Mouse (Mus musculus) spleen, postnatal 14 days (tissue): ENCODE measurements around the gene Il17c.

Experiments used
- DNase-seq, 2 experiments: peaks; one replicate each; pipeline ENCODE4 v3.0.0; 2021 to 2022; ENCODE audit warnings: low spot score in 2 of 2

Il17c gene

DNA sequence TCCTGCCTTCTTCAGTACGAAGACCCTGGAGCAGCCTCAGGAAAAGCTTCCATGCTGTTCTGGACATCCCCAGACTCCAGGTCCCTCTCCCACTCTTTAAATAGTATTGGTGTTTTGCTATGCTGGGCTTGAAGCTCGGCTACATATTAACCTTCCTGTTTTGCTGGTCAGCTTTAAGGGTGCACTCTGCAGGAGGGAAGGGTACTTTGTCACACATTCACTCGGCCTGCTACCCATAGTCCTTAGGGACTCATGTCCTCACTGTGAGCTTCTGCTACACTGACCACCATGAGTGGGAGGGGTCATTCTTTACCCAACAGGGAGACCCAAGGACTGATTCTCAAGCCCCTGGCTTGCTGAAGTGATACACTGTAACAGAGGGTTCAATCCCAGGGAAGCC is 8.8 kb downstream of the Il17c start:
- no peak for DNase-seq

DNA sequence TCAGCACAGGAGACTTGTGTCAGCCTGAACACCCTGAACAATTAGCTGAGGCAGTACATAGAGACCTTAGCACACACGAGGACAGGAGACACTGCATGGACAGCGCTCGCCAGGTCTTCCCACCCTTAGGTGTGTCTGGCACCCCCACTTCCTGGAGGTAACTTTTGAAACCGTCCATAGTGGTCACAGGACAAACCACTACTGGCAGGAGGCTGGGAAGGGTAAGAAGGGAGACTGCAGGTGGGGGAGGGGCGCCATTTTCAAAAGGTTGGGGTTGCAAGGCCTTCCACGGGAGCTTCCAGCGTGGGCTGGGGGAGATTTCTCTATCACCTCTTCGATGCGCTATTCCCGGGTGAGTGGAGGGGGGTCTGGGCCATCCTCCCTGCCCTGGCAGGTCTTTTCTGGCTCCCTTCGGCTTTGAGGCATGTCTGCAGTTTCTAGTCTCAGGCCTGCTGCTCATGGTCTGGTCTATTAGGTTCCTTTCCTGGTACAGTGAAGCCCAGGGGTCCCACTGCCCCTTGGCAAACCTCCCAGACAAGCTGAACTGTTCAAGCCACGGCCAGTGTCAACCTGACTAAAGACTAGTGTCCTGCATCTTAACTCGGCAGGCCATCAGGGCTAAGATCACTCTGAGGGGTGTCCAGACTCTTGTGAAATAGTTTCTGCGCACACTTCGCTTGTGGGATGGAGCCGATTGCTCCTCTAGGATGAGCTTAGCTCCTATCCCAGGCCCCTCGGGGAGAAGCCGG is 10.0 kb downstream of the Il17c start:
- DNase-seq = peak in 1 of 2 experiments; percentile 23

DNA sequence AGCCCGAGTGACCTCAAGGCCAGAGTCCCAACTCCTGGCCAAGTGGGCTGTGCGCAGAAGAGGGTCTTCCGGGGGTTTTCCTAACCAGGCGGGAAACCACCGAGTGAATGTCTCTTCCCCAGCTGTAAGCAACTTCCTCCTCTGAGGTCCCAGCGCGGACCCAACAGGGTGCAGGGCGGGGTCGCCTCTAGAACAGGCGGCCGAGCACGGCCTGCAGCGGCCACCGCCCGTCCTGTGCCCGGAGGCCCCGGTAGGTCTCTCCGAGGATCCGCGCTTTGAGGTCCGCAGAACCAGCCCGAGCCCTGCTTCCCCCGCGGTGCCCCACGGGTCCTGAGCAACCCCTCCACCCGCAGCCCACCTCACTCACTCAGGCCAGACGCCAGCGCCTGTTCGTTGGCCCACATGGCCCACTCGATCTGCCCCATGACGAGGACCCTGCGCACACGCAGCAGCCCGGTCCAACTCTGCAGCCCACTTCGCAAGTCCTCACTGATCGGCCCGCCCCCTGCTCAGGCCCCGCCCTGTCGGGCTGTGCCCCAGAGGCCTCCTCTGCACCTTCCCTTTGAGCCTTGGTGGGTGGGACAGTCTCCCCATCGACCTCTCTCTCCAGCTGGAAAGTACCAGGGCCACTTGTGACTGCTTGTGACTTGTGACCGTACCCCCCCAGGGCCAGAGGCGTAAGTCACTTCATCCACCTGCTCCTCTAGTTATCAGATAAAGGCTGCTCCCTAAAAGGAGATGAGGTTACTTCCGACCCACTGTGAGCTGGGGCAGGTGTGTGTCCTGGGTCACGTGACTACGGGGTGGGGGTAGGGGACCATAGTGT is 10.8 kb downstream of the Il17c start, which contains the start of gene Cyba:
Gene Cyba (minus strand): TSS at position 488 of the 826 bp plus-strand sequence.
- DNase-seq = peak; percentile 57 to 75

DNA sequence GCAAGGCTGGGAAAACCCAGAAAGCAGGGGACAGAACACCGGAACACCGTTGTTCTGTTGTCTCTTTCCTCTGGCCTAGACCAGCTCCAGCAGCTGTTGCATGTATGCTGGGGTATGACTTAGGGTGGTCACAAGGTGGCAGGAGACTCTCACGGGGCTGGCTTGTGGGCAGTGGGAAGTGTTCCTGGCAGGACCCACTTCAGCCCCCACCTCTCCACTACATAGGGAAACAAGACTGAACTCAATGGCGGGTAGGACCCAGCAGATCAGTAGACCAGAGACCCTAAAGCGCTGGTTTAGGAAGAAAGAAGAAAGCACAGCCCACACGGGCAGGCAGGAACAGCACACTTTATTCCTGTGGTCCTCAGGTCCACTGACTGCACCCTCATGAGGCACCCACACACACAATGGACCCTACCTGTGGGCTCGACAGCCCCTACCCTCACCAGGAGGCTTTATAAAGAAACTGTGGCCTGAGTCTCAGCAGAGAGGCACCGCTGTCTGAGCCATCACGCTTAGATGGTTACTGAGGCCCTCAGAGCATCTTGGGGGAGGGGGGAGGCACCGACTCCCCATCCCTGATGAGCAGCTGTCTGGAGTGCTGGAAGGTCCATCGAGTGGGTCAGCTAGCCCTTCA is 11.6 kb downstream of the Il17c start:
- no peak for DNase-seq

DNA sequence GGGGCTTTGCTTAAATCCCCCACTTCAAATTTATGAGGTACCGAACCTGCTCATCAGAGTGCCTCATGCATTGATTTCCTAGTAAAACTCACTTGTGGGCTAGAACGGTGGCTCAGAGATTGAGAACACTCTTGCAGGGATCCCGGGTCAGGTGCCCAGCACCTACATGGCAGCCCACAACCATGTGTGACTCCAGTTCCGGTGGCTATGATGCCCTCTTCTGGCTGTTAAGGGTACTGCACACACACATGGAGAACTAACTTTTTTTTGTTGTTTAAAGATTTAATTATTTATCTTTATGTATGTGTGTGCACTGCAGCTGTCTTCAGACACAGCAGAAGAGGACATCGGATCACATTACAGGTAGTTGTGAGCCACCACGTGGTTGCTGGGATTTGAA is 13.6 kb downstream of the Il17c start:
- no peak for DNase-seq

DNA sequence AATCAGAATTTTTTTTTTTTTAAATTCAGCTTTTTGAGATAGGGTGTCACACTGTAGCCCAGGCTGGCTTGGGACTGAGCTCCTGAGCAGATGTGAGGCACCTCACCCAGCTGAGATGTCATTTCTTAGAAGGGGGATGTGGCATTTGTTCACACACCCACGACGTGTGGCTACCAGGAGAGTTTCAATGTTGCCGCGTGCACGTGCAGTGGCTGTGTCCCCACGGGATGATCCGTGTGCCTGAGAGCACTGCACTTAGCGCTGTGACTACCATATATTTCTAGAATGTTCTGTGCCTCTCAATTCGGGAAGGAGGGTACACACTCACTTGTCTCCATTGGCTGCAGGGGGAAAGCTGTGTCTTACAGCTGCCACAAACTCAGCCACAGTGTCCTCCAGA is 14.3 kb downstream of the Il17c start:
- DNase-seq = no peak

DNA sequence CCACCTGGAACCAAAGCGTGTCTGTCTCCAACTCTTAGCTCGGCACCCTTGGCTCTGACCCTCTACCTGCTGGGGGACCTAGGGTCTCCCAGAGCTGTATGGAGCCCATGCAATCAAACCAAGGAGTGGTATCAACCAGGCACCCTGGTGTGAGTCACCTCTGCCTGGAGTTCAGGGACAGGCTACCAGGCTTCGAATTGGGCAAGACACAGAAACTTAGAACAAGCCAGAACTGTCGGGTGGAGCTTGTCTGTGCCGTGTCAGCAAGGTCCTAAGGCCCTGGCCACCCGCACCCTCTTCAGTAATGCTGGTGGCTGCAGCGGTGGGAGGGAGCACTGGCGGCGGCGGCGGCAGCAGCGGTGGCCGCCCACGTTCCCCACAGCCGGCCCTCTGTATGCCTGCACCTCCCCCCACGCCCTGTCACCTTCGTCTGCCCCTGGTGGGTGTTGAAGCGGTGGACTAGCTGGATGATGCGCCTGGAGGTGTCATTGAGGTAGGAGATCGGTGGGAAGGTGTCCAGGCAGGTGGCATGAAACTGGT is 14.8 kb downstream of the Il17c start:
- no peak for DNase-seq

DNA sequence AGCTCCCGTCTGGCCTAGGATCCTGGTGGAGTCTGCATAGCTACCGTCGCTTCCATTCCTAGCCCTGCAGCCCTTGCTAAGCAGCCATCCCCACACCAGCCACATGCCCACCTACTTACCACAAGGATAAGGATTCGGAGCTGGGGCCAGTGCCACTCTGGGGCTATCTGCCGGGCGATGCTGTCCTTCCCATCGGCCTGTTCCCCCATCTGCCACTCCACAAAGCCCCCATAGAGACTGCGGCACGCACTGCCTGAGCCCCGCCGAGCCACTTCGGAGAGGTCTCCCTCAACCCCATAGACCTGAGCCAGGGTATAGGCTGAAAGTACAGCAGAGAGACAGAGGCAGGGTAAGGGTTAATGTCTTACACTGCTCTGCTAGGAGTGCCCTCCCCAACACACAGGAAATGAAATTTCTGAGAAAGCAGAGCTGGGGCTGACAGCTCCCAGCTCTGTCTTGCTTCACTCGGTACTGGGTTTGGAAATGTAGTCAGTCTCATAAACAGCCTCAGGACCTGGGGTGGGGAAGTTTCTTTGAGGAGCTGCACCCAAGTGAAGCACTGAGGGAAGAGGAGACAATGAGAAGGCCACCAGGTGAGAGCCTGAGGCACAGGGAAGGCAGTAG is 16.0 kb downstream of the Il17c start:
- no peak for DNase-seq

DNA sequence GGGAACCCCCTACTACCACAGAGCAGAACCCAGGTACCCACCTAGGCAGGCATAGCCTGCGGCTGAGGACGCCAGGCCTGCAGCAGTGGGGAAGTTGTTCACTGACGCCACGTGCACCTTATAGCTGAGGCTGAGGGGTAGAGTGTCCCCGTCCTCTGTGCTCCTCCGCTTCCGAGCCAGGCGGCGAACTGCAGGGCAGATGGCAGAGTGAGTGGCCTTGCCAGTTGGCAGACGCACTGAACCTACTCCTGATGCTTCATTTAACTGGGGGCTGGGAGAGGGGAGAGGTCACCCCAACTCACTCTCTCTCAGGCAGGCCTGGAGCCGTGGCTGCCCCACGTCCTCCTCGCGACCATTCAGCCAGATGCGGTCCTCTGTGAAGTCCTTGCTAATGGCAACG is 17.5 kb downstream of the Il17c start:
- DNase-seq = no peak

DNA sequence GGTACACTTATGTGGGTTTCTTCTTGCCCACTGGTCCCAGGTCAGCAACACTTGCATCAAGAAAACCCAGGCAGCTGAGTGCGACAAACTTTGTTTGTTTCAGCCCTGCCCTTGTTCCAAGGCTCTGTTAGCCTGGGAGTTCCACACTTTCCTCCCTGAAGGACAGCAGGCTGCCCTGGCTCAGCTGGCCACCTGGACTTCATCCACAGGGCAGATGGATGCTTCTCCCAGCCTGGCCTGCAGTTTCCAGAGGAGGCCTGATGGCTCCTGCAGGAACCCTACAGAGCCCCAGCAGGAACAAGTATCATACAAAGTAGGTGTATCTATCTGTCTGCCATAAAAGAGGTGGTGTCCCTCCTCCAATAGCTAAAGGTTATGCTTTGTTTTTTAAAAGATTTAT is 19.5 kb downstream of the Il17c start:
- no peak for DNase-seq

DNA sequence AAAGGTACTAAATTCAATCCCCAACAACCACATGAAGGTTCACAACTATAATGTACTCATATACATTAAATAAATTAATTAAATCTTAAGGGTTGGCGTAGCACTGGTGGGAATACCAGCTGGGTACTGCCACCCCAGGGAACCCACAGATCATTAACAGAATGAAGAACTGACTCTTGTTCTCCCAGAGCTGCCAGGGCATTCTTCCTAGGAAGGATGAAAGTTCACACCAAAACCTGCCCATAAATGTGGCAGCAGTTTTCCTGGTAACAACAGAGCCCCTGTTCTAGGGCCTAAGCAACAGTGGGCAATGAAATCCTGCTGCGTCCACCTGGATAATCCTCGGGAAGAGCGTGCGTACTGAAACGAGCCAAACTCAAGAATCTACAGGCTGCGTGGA is 20.5 kb downstream of the Il17c start:
- no peak for DNase-seq

DNA sequence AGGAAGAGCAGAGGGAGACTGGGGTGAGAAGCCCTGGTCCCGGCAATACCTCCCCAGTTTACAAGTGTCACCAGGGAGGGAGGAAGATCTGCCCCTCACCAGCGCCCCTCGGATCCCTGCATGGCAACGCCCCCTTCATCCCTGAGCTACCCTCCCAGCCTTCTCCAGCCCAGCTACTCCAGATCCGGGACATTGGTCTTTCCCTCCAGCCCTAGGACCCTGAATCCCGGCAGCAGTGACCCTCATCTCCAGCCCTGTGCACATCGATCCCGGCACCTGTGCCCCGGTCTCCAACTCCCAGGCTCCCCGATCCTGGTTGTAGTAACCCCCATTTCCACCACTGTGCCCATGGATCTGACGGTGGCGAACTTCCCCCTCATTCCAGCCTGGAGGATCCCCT is 21.0 kb downstream of the Il17c start:
- DNase-seq = no peak

DNA sequence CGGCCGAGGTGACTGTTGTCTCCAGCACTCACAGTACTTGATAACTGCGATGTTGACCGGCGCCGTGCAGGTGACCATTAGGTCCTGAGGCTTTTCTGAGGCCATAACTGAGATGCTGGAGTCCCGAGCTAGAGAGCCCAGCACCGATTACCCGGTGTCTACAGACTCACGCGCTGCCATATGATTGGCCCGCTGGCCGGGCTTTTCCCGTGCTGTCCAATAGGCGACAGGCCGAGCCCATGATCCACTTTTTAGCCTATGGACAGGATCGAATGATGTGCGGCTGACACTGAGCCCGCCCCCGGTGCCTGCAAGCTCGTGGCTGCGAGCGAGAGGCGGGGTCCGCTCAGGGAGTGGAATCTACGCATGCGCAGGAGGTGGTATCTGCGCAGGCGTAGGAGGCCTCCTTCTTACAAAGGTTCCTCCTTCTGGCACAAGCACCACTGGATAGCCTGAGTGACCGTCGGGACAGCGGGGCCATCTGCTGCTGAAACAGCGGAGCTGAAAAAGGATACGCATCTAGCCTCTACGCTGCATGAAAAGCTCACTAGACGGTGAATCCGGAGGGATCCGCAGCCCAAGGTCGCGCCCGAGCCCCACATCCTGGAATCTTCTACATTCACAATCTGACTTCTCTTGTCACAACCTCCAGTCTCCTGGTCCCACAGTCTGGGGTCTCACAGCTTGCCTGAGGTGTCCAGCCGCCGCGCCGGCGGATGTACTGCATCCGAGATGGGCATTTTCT is 21.6 kb downstream of the Il17c start, which contains the start of gene Mvd:
Gene Mvd (minus strand): TSS at position 161 of the 745 bp plus-strand sequence.
- peak; percentile 94 to 96 for DNase-seq

DNA sequence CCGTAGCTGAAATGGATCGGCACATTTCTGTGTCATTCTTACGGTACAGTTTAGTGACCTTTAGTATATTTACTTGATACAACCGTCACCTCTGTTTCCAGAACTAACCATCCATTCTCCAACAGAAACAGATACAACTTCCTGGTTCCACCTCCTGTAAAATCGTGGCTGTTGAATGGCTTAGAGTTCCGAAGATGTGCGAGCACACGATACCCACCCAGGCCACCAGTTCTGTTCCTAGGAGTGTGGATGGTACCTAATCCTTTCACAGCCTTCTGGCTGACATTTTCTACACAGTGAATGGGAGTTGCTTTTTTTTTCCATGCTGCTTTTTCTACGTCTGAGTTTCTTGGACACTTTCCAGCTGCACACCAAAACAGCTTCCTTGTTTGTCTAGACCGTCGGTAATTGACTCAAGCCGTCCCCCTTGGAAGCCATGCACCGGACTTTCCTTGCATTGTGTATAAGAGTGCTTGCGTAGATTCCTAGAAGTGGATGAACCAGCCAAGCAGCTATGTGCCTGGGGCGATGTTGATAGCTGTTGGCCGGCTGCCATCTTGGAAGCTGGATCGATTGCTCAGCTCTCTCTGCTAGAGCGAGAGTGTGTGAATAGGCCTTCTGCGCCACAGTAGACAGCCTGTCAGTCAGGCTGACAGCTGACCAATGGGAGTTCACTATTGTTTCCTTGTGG is 22.4 kb downstream of the Il17c start:
- DNase-seq = peak; percentile 66 to 72

DNA sequence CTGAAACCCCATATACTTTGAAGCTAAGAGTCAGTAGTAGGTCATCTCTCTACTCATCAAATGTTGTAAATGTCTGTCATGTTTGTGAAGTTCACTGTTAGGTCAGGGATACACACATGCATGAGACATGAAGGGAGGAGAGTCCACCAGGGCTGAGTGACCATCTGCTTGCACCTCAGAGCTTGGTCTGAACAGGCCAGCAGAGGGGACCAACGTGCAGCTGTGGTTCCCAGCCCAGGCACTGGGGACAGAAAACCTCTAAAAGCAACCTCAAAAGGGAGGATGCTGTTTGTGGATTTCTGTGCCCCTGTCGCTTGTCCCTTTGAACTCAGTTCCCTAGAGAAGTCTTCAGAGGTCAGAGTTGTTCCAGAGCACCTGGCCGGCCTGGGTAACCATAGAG is 23.4 kb downstream of the Il17c start:
- DNase-seq = no peak

DNA sequence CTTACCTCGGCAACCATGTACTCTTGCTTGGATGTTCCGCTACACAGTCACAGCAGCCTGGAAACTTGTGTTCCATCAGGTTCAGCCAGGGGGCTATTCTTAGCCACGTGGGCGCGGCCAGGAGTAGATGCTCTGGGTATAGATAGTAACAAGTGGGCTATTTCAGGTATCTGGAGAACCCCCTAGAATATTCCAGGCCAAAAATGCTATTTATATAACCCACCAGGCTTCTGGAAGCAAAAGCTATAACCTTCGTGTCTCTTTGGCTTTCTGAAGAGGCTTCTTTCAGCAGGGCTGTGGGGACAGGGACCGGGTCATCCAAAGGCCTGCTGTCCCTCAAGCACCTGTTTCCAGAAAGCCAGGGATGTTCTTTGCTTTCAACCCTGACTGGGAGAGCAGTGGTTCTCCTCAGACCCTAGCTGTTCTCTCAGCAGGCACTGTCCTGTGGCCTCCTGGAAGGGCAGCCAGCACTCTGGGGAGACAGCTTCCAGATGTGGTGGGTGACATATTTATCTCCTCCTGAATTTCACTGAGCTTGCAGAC is 29.4 kb downstream of the Il17c start:
- no peak for DNase-seq

DNA sequence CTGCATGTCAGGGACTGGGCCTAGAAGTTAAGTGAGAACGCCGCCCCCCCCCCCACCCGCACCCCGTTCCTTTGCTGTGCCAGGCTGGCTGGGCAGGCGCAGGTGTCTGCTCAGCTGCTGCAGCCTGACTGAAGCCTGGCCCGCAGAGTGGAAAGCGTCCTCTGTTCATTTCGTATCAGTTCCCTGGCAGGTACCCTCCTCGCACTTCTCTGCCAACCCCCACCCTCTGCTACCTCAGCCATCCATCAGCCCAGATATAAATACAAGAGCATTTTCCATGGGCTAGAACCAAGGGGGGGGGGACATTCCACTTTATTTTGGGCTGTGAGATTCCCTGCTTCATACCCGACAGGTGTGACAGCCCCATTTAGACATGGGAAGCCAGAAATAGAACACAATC is 30.3 kb downstream of the Il17c start:
- no peak for DNase-seq

DNA sequence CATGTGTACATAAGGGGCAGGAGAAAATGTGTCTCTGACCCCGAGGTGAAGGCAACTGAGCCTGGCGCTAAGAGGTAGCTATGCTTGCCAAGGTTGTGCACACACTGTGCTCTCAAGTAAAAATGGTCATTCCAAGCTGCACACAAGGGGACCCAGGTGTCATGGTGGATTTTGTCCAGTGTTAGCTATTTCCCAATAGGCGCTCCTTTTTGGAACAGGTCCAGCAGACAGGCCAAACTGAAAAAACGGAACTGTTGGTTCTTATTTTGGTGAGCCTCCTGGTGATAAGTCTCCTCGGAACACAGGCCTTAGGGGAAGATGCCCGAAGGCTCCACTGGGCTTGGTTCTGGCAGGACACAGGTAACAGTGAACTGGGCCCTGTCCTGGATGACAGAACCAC is 32.6 kb downstream of the Il17c start:
- DNase-seq = no peak

DNA sequence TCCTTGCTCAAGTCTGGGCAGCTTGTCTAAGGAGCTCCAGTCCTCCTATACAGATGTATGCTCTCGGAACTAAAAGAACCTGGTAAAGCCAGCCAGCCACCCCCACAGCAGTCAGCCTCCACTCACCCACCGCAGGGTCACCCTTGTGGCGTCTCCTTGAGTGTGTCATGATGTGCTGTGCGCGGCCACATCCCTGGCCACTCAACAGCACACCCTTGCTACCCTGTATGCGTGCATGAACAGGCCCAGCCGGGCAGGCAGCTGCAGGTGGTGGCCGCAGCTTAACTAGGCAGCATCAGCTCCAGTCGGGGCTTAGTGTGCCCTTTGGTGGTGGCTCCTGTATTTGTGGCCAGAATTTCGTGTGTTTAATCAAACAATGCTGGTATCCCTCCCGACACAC is 35.4 kb downstream of the Il17c start:
- no peak for DNase-seq

DNA sequence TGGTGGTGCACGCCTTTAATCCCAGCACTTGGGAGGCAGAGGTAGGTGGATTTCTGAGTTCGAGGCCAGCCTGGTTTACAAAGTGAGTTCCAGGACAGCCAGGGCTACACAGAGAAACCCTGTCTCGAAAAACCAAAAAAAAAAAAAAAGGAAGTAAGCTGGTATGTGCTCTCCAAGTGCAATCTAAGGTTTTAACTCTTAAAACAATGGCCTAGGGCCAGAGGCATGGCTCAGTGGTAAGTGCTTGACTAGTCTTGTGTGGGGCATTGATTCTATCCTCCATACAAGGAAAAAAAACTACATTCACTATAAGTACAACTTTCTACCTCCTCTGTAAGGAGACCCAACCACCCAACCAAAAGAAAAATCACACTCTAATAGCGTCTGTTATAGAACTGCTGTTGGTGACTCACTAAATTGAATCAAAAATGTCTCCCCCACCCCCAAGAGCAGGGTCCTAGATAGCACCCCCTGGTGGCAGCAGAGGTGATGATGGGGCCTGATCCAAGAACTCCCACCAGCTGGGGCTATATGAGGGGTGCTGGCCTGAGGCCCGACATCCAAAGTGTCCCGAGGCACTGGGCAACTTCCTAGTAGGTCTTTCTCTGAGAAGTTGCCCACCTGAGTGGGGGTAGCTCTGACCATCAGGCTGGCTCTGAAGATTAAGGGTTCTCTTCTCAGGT is 37.5 kb downstream of the Il17c start:
- peak in 1 of 2 experiments; percentile 39 for DNase-seq
